Mouse (Mus musculus): ENCODE data around the gene Eif4ebp2. TPM values are rescaled to one million over a fixed set of nuclear protein-coding genes. Genes with fewer than 3 reads are reported as not detected.

Eif4ebp2 gene
- 69.2 and 88.4 TPM in 2 replicates for total RNA-seq (2015; ENCODE audit: low replicate concordance)
- total RNA-seq (2017; ENCODE audit: low replicate concordance) = 9.1 and 9.5 TPM in 2 replicates

DNA sequence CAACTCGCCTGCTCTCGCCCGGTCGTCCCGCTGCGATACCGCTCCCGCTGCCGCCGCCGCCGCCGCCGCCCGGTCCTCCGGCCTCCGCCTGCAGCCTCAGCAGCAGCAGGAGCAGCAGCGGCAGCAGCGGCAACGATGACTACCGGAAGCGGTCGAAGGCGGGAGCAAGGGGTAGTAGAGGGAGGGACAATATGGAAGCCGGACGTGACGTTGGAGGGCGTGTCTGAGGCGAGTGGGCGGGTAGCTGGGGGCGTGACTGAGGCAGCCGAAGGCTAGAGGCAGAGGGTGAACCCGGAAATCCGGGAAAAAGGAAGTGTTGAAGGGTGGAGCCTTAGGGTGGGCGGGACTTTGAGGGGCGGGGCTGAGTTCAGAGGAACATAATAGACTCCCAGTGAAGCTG is at the start of gene Eif4ebp2:
Eif4ebp2 (minus strand) TSS at position 17 of the 400 bp plus-strand sequence.
- peak; percentile 98 for ATAC-seq (replicated peaks; ENCODE audit: low FRiP score, poor library complexity, severe bottlenecking)

DNA sequence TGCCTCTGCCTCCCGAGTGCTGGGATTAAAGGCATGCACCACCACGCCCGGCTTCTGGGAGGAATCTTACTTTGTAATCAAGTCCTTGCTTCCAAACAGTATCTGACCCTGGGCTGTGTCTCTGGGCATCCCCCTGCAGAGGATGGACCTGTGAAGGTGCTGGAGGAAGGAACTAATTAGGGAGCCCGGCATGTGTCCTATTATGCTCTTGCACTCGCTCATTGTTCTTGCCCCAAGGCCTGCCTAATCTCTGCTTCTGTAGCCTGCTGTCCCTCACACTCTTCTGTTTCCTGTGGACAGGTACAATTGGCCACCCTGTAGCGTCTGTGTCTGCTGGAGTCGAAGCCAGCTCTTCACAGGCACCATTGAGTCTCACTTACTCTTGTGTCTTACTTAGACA is 48.3 kb upstream of the Eif4ebp2 start:
- no peak for ATAC-seq (replicated peaks; ENCODE audit: low FRiP score, poor library complexity, severe bottlenecking)

DNA sequence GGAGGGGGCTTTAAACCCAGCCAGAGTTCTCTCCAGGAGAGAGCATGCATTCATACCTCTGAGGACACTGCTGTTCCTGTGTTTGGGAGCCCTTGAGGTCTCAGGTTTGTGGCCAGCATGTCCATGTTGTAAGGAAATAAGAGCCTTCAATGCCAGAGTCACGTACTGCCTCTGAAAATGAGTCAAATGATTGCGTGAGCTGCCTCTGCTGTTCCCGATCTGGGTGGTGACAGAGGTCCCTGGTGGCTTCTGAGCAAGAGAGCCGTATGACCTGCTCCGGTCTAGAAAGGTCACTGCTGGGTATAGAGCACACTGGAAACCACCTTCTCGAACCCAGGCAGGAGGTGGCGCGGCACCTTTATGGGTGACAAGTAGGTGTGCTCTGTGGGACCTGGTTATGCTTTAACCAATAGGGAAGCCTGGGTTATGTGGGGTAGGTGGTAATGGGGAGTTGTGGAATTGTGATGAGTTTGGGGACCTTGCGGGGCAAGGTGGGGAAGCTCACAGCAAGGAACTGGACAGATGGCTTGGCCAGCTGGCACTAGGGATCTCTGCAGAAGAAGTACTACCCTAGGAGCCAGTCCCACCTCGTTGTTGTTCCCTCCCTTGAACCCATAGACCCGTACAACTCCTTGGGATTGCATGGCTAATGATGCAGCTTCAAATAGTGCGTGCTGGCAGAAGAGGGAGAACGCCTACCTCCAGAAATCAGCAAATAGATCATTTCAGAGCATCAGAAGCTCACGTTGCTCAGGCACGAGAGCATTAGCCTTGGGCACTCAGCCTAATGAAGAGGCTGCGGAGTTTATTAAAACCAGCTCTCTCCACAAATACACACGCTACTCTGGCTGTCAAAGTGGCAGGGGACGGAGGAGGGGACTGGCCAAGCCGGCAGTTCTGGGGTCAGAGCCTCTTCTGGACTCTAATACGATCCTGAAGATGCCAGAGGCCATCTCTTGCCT is 47.3 kb upstream of the Eif4ebp2 start:
- ATAC-seq (replicated peaks; ENCODE audit: low FRiP score, poor library complexity, severe bottlenecking) = no peak

DNA sequence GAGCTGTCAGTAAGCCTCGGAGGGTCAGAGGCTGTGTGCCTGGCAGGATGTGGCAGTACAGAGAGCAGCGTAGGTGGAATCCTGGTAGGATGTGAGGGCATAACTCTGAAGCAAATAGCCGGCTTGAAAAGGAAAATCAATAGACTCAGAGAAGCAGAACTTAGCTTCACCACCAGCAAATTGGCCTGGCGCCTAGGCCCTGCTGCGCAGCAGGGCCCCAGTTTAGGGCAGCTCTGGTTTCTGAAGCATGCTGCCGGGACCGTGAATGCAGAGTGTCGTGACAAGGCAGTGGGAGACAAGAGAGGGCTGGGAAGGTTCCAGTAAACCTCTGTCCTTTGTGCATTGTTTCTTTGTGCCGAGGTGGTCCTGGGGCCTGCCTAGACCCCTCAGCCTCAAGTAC is 43.8 kb upstream of the Eif4ebp2 start:
- no peak for ATAC-seq (replicated peaks; ENCODE audit: low FRiP score, poor library complexity, severe bottlenecking)

DNA sequence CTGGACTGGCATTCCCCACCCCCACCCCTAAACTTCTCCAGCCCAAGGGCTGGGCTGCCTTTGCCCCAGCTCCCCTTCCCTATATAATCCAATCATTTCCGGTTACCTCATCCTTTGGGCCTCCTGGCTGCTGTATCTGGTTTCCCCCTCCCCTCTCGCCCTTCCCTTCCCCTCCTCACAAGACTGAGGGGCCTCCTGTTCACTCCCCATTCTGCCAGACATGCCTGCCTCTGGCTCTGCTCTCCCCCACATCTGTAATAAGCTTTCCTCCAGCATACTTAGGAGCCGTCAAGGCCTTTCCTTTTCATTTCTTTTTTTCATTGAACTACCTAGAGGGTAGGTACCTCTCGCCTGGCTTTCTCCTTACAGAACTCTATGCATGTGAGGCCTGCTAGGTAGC is 43.0 kb upstream of the Eif4ebp2 start:
- ATAC-seq (replicated peaks; ENCODE audit: low FRiP score, poor library complexity, severe bottlenecking) = no peak

DNA sequence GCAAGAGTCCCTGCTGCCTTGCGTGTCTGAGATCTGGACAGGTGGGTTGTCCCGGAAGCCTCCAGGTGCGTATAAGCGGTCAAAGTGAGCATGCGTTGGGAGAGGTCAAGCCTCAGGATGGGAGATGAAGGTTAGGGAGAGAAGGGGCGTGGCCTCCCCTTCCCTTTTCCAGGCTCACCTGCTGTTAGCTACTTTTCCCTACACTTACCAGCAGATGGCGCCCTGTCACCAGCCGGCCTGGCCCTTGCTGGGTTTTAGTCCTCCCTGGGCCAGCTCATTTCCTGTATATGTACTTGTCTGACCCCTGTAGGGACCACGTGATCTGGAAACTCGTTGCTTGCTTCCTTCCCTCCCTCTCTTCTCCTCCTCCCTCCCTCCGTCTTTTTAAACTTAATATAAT is 39.6 kb upstream of the Eif4ebp2 start:
- ATAC-seq (replicated peaks; ENCODE audit: low FRiP score, poor library complexity, severe bottlenecking) = peak; percentile 93

DNA sequence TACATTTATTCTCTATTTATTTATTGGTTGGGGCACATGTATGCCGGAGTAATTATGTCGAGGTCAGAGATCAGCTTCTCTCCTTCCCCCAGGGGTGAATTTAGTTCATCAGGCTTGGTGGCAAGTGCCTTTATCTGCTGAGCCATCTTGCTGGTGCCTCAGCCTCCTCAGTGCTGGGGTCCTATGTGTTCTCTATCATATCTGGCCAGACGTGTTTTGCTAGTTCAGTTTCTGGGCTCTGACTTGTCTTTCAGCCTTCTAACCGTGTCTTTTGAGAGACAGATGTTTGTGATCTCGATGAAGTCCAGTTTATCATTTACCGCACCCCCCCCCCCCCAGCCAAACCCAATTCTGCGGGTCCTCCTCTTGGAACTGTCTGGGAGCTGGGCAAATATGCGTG is 39.1 kb upstream of the Eif4ebp2 start:
- peak; percentile 67 for ATAC-seq (replicated peaks; ENCODE audit: low FRiP score, poor library complexity, severe bottlenecking)

DNA sequence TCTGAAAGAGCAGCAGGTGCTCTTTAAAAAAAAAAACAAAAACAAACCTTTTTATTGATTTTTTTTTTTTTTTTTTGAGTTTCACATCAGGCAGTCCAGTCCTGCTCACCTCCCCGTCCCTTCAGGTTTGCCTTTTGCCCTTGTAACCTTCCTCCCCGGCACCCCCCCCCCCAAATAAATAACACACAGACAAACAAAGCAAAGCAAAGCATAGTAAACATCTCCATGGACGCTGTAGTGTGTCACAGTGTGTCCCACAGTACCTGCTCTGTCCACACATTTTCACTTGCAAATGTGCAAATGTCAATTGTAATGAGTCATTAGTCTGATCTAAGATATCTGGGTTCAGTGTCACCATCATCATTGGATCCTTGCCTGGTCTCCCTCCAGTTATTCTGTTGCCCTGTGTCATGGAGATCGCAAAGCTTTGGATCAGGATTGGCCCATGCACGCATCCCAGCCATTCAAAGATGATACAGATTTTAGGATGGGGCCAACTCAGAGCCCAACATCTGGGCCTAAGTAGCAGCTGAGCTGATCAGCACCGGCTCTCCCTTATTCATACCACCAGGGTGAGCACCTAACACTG is 36.2 kb upstream of the Eif4ebp2 start:
- ATAC-seq (replicated peaks; ENCODE audit: low FRiP score, poor library complexity, severe bottlenecking) = no peak

DNA sequence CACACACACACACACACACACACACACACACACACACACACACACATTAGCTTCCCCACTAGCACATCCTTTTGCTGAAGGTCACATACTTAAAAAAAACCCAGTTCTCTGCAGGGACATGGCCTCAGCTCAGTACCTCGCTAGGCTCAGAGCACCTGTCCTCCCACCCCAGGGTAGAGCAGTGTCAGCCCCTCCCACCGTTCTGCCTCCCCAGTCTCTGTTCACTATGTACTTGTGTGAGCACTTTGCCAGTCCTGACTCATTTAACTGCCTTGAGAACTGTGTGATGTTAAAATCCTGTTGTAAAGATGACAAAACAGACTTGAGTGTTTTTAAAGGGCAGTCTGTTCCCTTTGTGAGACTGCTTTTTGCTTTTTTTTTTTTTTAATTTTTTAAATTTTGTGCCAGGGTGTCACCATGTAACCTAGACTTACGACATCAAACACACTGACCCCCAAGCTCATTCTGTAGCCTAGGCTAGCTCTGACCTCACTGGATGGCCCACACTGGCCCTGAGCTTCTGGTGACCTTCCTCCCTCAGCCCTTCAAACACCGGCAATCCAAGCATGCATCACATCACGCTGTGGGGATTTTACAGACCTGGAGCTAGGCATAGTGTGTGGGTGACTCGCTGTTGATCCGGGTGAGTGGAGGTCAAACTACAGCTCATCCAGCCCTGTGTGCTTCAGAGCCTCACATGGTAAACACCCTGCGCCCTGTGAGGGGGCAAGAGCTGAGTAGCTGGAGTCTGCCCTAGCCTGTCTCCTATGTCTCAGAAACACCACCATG is 34.3 kb upstream of the Eif4ebp2 start:
- no peak for ATAC-seq (replicated peaks; ENCODE audit: low FRiP score, poor library complexity, severe bottlenecking)

DNA sequence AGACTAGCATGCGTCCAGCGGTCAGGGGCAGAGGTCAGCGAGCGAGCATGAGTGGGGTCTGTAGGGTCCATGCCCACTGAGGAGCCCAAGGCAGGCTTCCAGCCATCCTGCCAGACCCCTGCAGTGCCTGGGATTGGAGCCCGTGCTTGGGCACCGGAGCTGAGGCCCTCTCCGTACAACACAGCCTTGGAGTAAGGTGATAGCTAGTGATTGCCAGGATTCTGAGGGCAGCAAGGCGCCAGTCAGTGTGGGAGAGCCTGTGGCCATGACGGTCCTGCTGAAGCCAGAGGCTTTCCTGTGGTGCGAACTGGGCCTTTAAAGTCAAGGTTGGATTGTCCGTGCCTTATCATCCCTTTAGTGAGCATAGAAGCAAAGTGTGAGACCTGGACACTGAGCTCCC is 32.3 kb upstream of the Eif4ebp2 start:
- ATAC-seq (replicated peaks; ENCODE audit: low FRiP score, poor library complexity, severe bottlenecking) = no peak

DNA sequence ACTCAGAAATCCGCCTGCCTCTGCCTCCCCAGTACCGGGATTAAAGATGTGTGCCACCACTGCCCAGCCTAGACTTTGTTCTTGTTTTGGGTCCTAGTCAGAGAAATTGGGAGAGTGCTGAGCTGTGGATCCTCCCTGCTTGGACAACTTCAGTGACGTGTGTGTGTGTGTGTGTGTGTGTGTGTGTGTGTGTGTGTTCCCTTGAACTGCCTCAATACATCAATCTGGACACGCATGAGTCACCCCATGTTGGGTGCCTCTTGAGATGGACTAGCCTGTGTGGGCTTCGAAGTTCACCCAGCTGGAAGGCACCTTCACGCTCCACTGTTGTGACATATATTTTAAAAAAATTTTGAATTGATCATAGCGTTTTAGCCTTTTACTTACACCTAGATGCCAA is 30.3 kb upstream of the Eif4ebp2 start:
- no peak for ATAC-seq (replicated peaks; ENCODE audit: low FRiP score, poor library complexity, severe bottlenecking)

DNA sequence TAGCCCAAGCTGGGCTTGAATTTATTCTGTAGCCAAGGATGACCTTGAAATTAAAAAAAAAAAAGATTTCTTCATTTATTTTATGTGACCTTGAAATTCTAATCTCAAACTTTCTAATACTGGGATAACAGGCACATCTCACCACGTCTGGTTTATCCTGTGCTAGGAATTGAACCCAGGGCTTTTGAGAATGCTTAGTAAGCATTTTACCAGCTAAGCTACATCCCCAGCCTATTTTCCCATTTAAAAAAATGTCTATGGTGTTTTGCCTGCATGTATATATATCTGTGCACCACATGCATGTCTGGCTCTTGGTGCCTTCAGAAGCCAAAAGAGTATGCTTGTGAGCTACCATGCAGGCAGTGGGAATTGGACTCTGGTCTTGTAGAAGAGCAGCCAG is 28.0 kb upstream of the Eif4ebp2 start:
- ATAC-seq (replicated peaks; ENCODE audit: low FRiP score, poor library complexity, severe bottlenecking) = no peak

DNA sequence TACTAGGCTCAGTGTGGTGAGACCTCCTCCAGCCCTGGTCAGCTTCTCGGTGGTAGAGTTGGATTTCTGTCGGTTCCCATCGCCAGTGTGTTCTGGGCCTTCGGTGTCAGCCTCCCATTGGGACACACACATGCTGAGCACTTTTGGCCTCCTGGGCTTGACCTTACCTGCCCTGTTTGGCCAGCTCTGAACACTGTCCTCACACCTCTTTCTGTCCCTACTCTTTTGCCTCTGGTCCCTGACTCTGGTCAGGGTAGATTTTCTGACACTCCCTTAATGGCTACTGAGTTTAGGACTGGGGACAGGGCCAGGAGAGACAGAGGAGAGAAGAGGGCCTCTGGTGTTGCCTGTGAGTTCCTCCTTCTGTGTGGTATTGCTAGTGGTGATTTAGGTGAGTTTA is 27.5 kb upstream of the Eif4ebp2 start:
- ATAC-seq (replicated peaks; ENCODE audit: low FRiP score, poor library complexity, severe bottlenecking) = no peak

DNA sequence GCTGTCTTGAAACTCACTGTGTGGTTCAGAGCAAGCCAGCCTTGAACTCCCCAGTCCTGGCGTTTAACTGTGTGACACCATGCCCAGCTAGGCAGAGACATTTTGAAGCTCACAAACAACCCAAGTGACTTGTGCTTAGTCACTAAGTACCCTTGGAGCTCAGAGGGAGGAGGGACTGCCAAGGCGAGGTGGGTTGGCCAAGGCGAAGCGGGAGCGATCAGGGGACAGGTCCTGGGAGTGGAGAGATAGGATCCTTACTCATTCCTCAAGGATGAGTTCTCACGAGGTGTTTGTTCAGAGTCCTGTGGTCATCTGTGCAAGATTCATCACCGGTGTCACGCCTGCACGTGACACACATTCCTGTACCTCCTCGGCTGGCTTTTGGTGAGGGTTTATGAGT is 27.0 kb upstream of the Eif4ebp2 start:
- no peak for ATAC-seq (replicated peaks; ENCODE audit: low FRiP score, poor library complexity, severe bottlenecking)

DNA sequence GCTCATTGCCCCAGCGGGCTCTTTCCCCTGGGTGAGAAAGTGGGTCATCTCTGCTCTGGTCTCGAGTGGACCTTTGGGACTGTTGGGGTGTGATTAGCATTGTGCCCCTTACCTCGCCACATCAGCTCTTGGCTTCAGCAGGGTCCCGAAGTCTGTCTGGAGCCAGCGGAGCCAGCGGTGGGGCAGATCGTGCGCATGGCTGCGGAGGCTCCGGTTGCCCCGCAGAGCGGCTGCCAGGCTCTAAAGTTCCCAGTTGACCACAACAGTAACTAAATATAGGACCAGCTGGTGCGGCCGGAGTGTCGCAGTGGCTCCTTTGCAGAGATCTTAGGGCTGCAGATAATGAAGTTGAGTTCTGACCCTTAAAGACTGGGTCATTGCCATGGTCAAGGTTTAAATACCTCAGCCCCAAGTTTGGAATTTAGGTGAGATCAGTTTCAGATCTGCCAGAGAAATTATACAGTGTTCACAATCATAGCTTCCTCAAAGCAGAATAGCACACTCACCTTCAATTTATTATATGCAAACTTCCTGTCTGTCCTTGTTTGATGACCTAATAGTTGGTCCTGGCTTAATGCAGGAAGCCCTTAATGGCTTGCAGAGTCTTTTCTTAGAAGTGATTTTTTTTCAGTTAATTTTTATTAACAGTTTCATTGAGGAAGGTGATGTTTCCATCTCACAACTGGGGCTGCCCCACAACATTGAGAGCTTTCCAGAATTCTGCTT is 24.1 kb upstream of the Eif4ebp2 start:
- ATAC-seq (replicated peaks; ENCODE audit: low FRiP score, poor library complexity, severe bottlenecking) = 0 out of 2 replicates have a peak, but pooled peaks have one; percentile 4

DNA sequence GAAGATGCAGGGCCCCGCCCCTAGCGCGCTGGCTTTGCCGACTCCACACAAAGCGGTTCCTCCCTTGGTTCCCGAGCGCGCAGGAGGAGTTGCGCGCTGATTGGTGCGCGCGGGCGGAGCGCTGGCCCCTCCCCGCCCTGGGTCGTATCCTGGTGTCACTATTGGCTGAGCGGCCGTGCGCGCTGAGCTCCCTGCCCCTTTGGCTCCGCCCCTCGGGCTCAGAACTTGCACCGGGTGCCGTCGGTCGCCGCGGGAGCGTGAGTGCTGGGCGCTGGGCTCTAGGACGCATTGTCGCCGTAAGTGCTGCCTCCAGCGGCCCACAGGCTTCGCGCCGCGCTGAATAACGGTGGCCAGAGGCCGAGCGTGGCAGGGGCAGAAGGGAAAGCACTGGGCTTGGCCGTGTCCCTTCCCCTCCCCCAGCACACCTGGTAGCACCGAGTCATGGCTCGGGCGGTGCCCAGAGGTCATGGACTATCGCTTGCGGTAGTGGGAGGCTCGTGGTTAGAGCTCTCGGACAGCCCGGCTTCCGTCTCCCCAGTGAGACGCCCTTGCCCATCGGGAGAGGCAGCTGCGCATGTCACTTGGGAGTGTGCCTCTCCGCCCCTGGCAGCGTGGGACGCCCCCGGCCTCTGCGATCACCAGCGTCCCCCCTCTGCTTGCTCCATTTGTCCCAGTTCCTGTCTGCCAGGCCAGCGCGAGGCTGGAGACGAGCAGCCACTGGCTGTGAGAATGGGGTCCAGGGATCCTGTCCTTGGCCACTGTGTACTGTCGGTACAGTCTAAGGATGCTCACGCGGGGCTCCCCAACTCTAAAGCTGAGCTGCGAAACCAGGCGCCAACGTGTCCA is 23.4 kb upstream of the Eif4ebp2 start, which contains the start of gene Lrrc20:
Lrrc20 (plus strand) TSS at position 208 of the 846 bp plus-strand sequence.
- peak; percentile 96 for ATAC-seq (replicated peaks; ENCODE audit: low FRiP score, poor library complexity, severe bottlenecking)

DNA sequence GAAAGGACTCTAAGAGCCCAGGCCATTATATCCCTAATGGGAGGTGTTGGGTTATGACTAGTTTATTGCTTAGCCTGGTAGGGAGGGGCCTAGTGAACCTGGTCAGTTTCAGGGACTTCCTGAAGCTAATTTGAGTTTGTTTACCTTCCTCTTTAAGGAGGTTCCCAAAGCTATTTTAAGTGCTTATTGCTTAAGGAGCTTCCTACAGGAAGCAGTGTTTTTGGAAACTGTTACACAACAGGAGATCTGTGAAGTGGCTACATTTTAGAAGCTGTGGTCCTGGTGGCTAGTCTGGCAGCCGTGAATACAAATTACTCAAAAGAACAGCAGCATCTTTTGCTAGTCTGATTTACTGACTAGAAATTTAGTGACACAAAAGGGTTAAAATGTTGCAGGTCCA is 21.9 kb upstream of the Eif4ebp2 start:
- no peak for ATAC-seq (replicated peaks; ENCODE audit: low FRiP score, poor library complexity, severe bottlenecking)

DNA sequence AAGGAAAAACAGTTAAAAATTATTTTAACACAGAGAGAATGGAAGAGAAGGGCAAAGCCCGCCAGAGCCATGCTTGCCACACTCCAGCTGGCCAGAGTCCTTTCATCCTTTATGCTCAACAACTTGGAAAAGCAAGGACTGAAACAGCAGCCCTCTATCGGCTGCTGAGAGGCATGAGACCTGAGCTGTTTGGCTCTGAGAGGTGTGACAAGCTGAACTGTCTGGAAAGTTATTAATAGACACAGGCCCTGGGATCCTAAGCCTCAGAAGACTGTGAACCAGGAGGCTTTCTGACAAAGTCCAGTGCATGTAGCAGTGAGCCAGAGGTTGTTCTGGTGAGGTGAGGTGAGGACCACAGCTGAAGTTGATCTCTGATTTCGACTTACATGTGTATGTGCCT is 21.2 kb upstream of the Eif4ebp2 start:
- no peak for ATAC-seq (replicated peaks; ENCODE audit: low FRiP score, poor library complexity, severe bottlenecking)

DNA sequence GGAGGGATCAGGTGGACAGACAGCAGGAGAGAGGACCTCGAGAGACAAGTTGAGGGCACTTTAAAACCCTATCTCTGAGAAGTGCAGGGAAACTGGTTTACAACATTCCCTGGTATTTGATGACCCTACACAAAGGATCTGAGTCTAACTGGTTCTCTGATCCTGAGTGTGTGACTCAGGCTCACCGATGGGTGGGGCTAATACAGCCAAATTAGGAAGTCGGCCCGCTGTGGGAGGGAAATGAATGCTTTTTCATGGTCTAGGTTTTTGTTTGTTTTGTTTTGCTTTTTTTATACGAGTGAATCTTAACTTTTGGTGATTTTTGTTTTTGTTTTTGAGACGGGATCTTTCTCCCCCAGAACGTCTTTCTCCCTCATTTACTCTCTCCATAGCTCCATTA is 16.4 kb upstream of the Eif4ebp2 start:
- ATAC-seq (replicated peaks; ENCODE audit: low FRiP score, poor library complexity, severe bottlenecking) = no peak
